Mouse (Mus musculus): ENCODE results near the gene St6galnac5.

- no peak for TF ChIP-seq POLR2A (IDR thresholded peaks at IDR 0.05; ENCODE audit: insufficient read length, low read depth)
- TF ChIP-seq POLR2AphosphoS2 (IDR thresholded peaks at IDR 0.05; ENCODE audit: insufficient read length, low read depth) = no peak
Measured at GRCm38 (mm10) chr3:152894935-152895334, 87.1 kb downstream of the St6galnac5 start.

Data from myocyte (in vitro differentiated cells).